13 mouse cellular contexts compared by ENCODE assay signal in genomic region chr1:158739132-158739919, GRCm38 (mm10).
DNase-seq lines count a peak whose midpoint lies in the region; ATAC-seq lines count a peak whose summit lies in the region.
"Had no signal": no experiment of that assay in that cellular context is flagged by ENCODE, and none has a peak within 500 bp of the region (broad histone marks: within the 10 kb centered on the region; RNA-seq: fewer than 3 reads in every experiment).

No protein-coding gene starts in this region.

- H3K4me2 ChIP-seq in heart, embryonic 11.5 days = no peak overlapping the region
- H3K4me2 ChIP-seq in midbrain, embryonic 11.5 days = no peak overlapping the region
- no peak overlapping the region for H3K4me2 ChIP-seq in embryonic facial prominence, embryonic 15.5 days (replicated peaks)
- H3K4me2 ChIP-seq: limb, embryonic 12.5 days had no signal

- no peaks in the 10 kb centered on the region for H3K9me3 ChIP-seq in heart, embryonic 11.5 days (replicated peaks; ENCODE audit: control insufficient read depth, low read length)
- H3K9me3 ChIP-seq in midbrain, embryonic 11.5 days (ENCODE audit: control insufficient read depth, low read length) = no peaks in the 10 kb centered on the region
- H3K9me3 ChIP-seq in midbrain, embryonic 10.5 days (replicated peaks) = no peaks in the 10 kb centered on the region
- no peaks in the 10 kb centered on the region for H3K9me3 ChIP-seq in embryonic facial prominence, embryonic 15.5 days (replicated peaks)
- H3K9me3 ChIP-seq: limb, embryonic 12.5 days had no signal

- H3K27ac ChIP-seq in heart, embryonic 11.5 days (ENCODE audit: low read depth, low read length) = no peak overlapping the region
- no peak overlapping the region for H3K27ac ChIP-seq in midbrain, embryonic 11.5 days (ENCODE audit: low read depth, low read length)
- no peak overlapping the region; the same call in 1 of the 2 replicates for H3K27ac ChIP-seq in midbrain, embryonic 10.5 days (replicated peaks)
- H3K27ac ChIP-seq in embryonic facial prominence, embryonic 15.5 days (replicated peaks) = peak overlapping the region; percentile 51; the same call in 1 of the 2 replicates
- H3K27ac ChIP-seq: limb, embryonic 12.5 days had no signal

- H3K4me1 ChIP-seq in heart, embryonic 11.5 days (ENCODE audit: control insufficient read depth, insufficient read depth, low read length) = no peaks in the 10 kb centered on the region
- H3K4me1 ChIP-seq in midbrain, embryonic 11.5 days (ENCODE audit: control insufficient read depth, insufficient read depth, low read length) = peaks cover 4% of the 10 kb centered on the region; the same call in 1 of the 2 replicates
- peaks cover 21% of the 10 kb centered on the region for H3K4me1 ChIP-seq in midbrain, embryonic 10.5 days
- H3K4me1 ChIP-seq in embryonic facial prominence, embryonic 15.5 days = 0 out of 2 replicates have a peak, but pooled peaks cover 23% of the 10 kb centered on the region

- H3K4me3 ChIP-seq in heart, embryonic 11.5 days (ENCODE audit: low read depth, low read length) = no peak overlapping the region
- H3K4me3 ChIP-seq in midbrain, embryonic 11.5 days (ENCODE audit: low read depth, low read length) = no peak overlapping the region
- H3K4me3 ChIP-seq in midbrain, embryonic 10.5 days = no peak overlapping the region
- H3K4me3 ChIP-seq in embryonic facial prominence, embryonic 15.5 days (replicated peaks) = no peak overlapping the region
- H3K4me3 ChIP-seq: limb, embryonic 12.5 days had no signal

- intact Hi-C loops in heart, postnatal 10 days (cut with DNase I) = no loop called here

- DNase-seq in heart, adult 11 months = peak; percentile 91
- DNase-seq in midbrain, embryonic 11.5 days (ENCODE audit: low spot score, missing footprints) = no peak
- no peak for DNase-seq in midbrain, embryonic 10.5 days (ENCODE audit: low spot score)
- DNase-seq in heart, postnatal 10 days = peak; percentile 48 to 54
- DNase-seq in layer of hippocampus, adult 9-11 months = no peak
- no peak for DNase-seq in cerebellum, adult 11-12 months
- DNase-seq: cerebellum, postnatal 36 days; kidney, adult 11 months; retina, postnatal 1 day; thymus, postnatal 4 days had no signal

- H3K36me3 ChIP-seq in heart, embryonic 11.5 days (ENCODE audit: control insufficient read depth, insufficient read depth, low read length) = no peaks in the 10 kb centered on the region
- H3K36me3 ChIP-seq in midbrain, embryonic 11.5 days (ENCODE audit: control insufficient read depth, insufficient read depth, low read length) = no peaks in the 10 kb centered on the region
- H3K36me3 ChIP-seq in midbrain, embryonic 10.5 days = no peaks in the 10 kb centered on the region
- no peaks in the 10 kb centered on the region for H3K36me3 ChIP-seq in embryonic facial prominence, embryonic 15.5 days
- H3K36me3 ChIP-seq: limb, embryonic 12.5 days had no signal

- 44% methylated on average over 5 of the region's 5 CpGs for WGBS in heart, embryonic 11.5 days (ENCODE audit: insufficient replicate concordance)
- WGBS in midbrain, embryonic 11.5 days = 28% methylated on average over 5 of the region's 5 CpGs
- 31% methylated on average over 5 of the region's 5 CpGs for WGBS in midbrain, embryonic 10.5 days
- 14% methylated on average over 5 of the region's 5 CpGs for WGBS in embryonic facial prominence, embryonic 15.5 days

- no peak for ATAC-seq in heart, embryonic 11.5 days (replicated peaks; ENCODE audit: insufficient number of reproducible peaks, low FRiP score, low TSS enrichment)
- peak; percentile 75 for ATAC-seq in midbrain, embryonic 11.5 days (ENCODE audit: low FRiP score)
- ATAC-seq in embryonic facial prominence, embryonic 15.5 days (ENCODE audit: insufficient number of reproducible peaks, low FRiP score, low TSS enrichment, low read depth) = peak; percentile 51; the same call in 1 of the 2 replicates

- H3K27me3 ChIP-seq in heart, embryonic 11.5 days (ENCODE audit: control insufficient read depth, insufficient read depth, low read length) = no peaks in the 10 kb centered on the region
- H3K27me3 ChIP-seq in midbrain, embryonic 11.5 days (ENCODE audit: control insufficient read depth, insufficient read depth, low read length) = no peaks in the 10 kb centered on the region
- H3K27me3 ChIP-seq in midbrain, embryonic 10.5 days (ENCODE audit: low read depth, poor library complexity, severe bottlenecking) = no peaks in the 10 kb centered on the region
- no peaks in the 10 kb centered on the region for H3K27me3 ChIP-seq in embryonic facial prominence, embryonic 15.5 days

- no peak overlapping the region for H3K9ac ChIP-seq in heart, embryonic 11.5 days (ENCODE audit: low read depth, low read length)
- H3K9ac ChIP-seq in midbrain, embryonic 11.5 days (ENCODE audit: low read length) = no peak overlapping the region
- no peak overlapping the region for H3K9ac ChIP-seq in embryonic facial prominence, embryonic 15.5 days
- H3K9ac ChIP-seq: limb, embryonic 12.5 days had no signal

Comparison
In these comparisons a context has a peak if more than half of its experiments do, and no peak if none do; other contexts are left out.
1. DNase-seq: peak in heart, adult 11 months (single experiment) and heart, postnatal 10 days (2 of 2); none in midbrain, embryonic 11.5 days (single experiment), midbrain, embryonic 10.5 days (single experiment), layer of hippocampus, adult 9-11 months (single experiment) and cerebellum, adult 11-12 months (single experiment).